Mouse (Mus musculus) thymus, adult 2 months (tissue): Measurements from ENCODE around the gene Ebf1.

ENCODE experiments used
- CTCF ChIP-seq: fragments of 200-500 bp; IDR thresholded peaks from 2 replicates; pipeline ENCODE4 v1.5.1; 2012; ENCODE audit warnings: mild to moderate bottlenecking, control low read depth, low read length, moderate library complexity, borderline replicate concordance; ENCODE audit not compliant: control insufficient read depth, poor library complexity, insufficient read depth; ENCODE audit errors: extremely low read depth
- POLR2A ChIP-seq: fragments of 200-500 bp; IDR thresholded peaks from 2 replicates; pipeline ENCODE4 v1.6.1; 2012; ENCODE audit warnings: mild to moderate bottlenecking, low read length, control low read depth, moderate library complexity; ENCODE audit not compliant: control insufficient read depth, poor library complexity, insufficient read depth; ENCODE audit errors: extremely low read depth

DNA sequence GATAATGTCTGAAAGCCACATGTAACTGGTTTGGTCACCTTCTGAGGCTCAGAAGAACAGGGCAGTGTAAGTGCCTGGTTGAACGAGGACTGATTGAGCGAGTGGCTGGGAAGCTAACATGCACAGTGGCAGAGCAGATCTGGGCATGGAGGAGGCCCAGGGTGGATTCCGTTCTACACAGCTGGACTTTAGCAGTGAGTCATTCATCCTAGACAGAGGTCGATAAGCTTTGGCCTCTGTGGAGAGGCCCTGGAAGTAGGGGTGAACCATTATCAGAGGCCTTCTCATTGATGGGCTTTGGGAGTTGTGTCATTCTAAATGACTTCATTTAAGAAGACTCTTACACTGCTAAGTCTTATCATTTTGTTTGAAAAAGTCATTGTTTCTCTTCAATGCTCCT is 250.3 kb downstream of the Ebf1 start:
- TF ChIP-seq POLR2A (no peak), CTCF (no peak)
